9 mouse cellular contexts compared by ENCODE assay signal in the genomic region with DNA sequence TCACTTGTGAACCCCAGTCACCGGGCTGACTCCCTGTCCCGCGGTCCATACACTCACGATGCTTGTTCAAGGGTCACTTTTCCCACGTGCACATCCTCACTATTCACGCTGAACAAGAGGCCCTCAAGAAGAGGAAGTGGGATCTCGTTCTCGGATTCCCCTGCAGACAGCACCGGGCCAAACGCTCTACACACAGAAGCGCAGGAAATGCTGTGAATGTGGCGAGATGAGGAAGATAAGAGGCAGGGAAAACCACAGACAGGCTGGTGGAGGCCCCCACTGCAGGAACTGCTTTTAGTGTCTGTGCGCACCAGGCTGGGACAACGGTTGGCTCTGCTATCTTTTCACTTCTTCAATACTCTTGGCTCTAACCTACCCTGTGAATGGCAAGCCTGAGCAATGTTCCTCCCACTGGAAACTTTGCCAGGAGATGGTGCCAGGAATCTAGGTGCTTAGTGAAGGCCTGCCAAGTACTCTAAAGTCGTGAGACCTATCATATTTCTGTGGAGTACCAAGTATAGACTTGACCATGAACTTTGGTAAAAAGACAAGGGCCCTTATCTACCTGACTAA. TPM values are rescaled to one million over a fixed set of nuclear protein-coding genes. Genes with fewer than 3 reads are reported as not detected.
A peak's percentile ranks its signal among the peaks of the same experiment; 100 is the strongest.
DNase-seq lines count a peak whose midpoint lies in the region; ATAC-seq and TF ChIP-seq lines count a peak whose summit lies in the region.
"Had no signal": no experiment of that assay in that cellular context is flagged by ENCODE, and none has a peak within 500 bp of the region (broad histone marks: within the 10 kb centered on the region; RNA-seq: fewer than 3 reads in every experiment).

No protein-coding gene starts in this region.

- H3K4me3 ChIP-seq in heart, embryonic 15.5 days: no peak overlapping the region
- H3K4me3 ChIP-seq in liver, postnatal 0 days (ENCODE audit: low read depth, low read length): no peak overlapping the region
- H3K4me3 ChIP-seq: embryonic facial prominence, embryonic 13.5 days had no signal

- no peak overlapping the region for H3K4me2 ChIP-seq in heart, embryonic 15.5 days
- peak overlapping the region; percentile 8 for H3K4me2 ChIP-seq in liver, postnatal 0 days (ENCODE audit: low read depth, low read length)
- H3K4me2 ChIP-seq: embryonic facial prominence, embryonic 13.5 days had no signal

- peaks cover 29% of the 10 kb centered on the region for H3K4me1 ChIP-seq in heart, embryonic 15.5 days (replicated peaks)
- H3K4me1 ChIP-seq in liver, postnatal 0 days (ENCODE audit: insufficient read depth): peaks cover 54% of the 10 kb centered on the region

- peaks cover 19% of the 10 kb centered on the region for H3K27me3 ChIP-seq in heart, embryonic 15.5 days
- no peaks in the 10 kb centered on the region for H3K27me3 ChIP-seq in liver, postnatal 0 days (ENCODE audit: insufficient read depth, low read length)

- H3K36me3 ChIP-seq in heart, embryonic 15.5 days: no peaks in the 10 kb centered on the region
- no peaks in the 10 kb centered on the region for H3K36me3 ChIP-seq in liver, postnatal 0 days (replicated peaks; ENCODE audit: insufficient read depth, low read length)
- H3K36me3 ChIP-seq: embryonic facial prominence, embryonic 13.5 days had no signal

- WGBS in heart, embryonic 15.5 days: 41% methylated on average over 15 of the region's 15 CpGs
- WGBS in liver, postnatal 0 days (ENCODE audit: insufficient replicate concordance): 22% methylated on average over 15 of the region's 15 CpGs

- no peak for TF ChIP-seq CTCF in liver, postnatal 0 days (IDR thresholded peaks at IDR 0.05; ENCODE audit: low read depth)

- DNase-seq in adrenal gland, adult 2 months: peak; percentile 53
- no peak for DNase-seq in adrenal gland, postnatal 4 days (ENCODE audit: low spot score in 2 of 2)
- DNase-seq in 416B (ENCODE audit: low read depth): peak; percentile 97
- DNase-seq in liver, postnatal 0 days: peak; percentile 40
- peak; percentile 82 for DNase-seq in thymus, postnatal 14 days
- DNase-seq in gastrocnemius, adult 18-20 months (ENCODE audit: low spot score): no peak
- DNase-seq in ovary, postnatal 14 days (ENCODE audit: low spot score): no peak

- no peak overlapping the region for H3K9ac ChIP-seq in heart, embryonic 15.5 days
- no peak overlapping the region; the same call in 1 of the 2 replicates for H3K9ac ChIP-seq in liver, postnatal 0 days (replicated peaks)
- H3K9ac ChIP-seq: embryonic facial prominence, embryonic 13.5 days had no signal

- H3K27ac ChIP-seq in heart, embryonic 15.5 days: no peak overlapping the region
- peak overlapping the region; percentile 35; the same call in 1 of the 2 replicates for H3K27ac ChIP-seq in liver, postnatal 0 days (ENCODE audit: low read depth)
- H3K27ac ChIP-seq: embryonic facial prominence, embryonic 13.5 days had no signal

- ATAC-seq in heart, embryonic 15.5 days (replicated peaks; ENCODE audit: insufficient number of reproducible peaks, insufficient read depth, low FRiP score, low read depth): peak; percentile 5; the same call in 1 of the 2 replicates
- peak; percentile 16; the same call in 1 of the 2 replicates for ATAC-seq in liver, postnatal 0 days

- no peak; the same call in 1 of the 2 replicates for TF ChIP-seq EP300 in liver, postnatal 0 days (IDR thresholded peaks at IDR 0.05; ENCODE audit: low read depth)

- no peaks in the 10 kb centered on the region for H3K9me3 ChIP-seq in heart, embryonic 15.5 days (replicated peaks)
- no peaks in the 10 kb centered on the region for H3K9me3 ChIP-seq in liver, postnatal 0 days (ENCODE audit: low read length)
- H3K9me3 ChIP-seq: embryonic facial prominence, embryonic 13.5 days had no signal

RNA-seq across cellular contexts. Expression of gene Rnf220, which starts 18.7 kb away (rescaled TPM):
- total RNA-seq in adrenal gland, adult 2 months (2021): 10 to 100 TPM; 79.4 to 97.0 TPM
- 111 and 119 TPM in 2 replicates for polyA plus RNA-seq in adrenal gland, adult 2 months (2012; rRNA removed)
- total RNA-seq in adrenal gland, postnatal 4 days (2021): 100 to 1,000 TPM; 107 to 110 TPM
- 34.1 and 51.6 TPM in 2 replicates for polyA plus RNA-seq in heart, embryonic 15.5 days (2015; fragmentation: Nextera tagmentation; extraction: Ambion mirVana)
- 17.3 and 18.7 TPM in 2 replicates for polyA plus RNA-seq in liver, postnatal 0 days (2015; fragmentation: Nextera tagmentation; extraction: Ambion mirVana)
- total RNA-seq in gastrocnemius, adult 18-20 months (2021): 10 to 100 TPM; 44.2 to 50.8 TPM

Comparison
In these comparisons a context has a peak if more than half of its experiments do, and no peak if none do; other contexts are left out.
1. DNase-seq: peak in adrenal gland, adult 2 months (single experiment), 416B (single experiment), liver, postnatal 0 days (single experiment) and thymus, postnatal 14 days (single experiment); none in adrenal gland, postnatal 4 days (0 of 2), gastrocnemius, adult 18-20 months (single experiment) and ovary, postnatal 14 days (single experiment).